Comparison of ENCODE assay signal across 7 mouse cellular contexts in genomic region chr5:25067122-25067521, GRCm38 (mm10). TPM values are rescaled to one million over a fixed set of nuclear protein-coding genes. Genes with fewer than 3 reads are reported as not detected.
A peak's percentile ranks its signal among the peaks of the same experiment; 100 is the strongest.
DNase-seq lines count a peak whose midpoint lies in the region; ATAC-seq lines count a peak whose summit lies in the region.

No protein-coding gene starts in this region.

- no peak overlapping the region for H3K4me3 ChIP-seq in liver, embryonic 12.5 days
- H3K4me3 ChIP-seq in heart, embryonic 16.5 days (ENCODE audit: low read length): no peak overlapping the region
- no peak overlapping the region for H3K4me3 ChIP-seq in limb, embryonic 10.5 days

- peak; percentile 18 for DNase-seq in liver
- peak; percentile 39 for DNase-seq in gastrocnemius, adult 18-20 months (ENCODE audit: low spot score)
- no peak for DNase-seq in limb, embryonic 10.5 days (ENCODE audit: low spot score)
- DNase-seq in B cell, adult 2 months: no peak

- no peak for ATAC-seq in liver, embryonic 12.5 days
- peak; percentile 45 for ATAC-seq in heart, embryonic 16.5 days (replicated peaks; ENCODE audit: extremely low read depth, insufficient read depth, low FRiP score)
- ATAC-seq in megakaryocyte-erythroid progenitor cell, adult 5-6 weeks (replicated peaks; ENCODE audit: low FRiP score, low TSS enrichment, poor library complexity, severe bottlenecking): no peak

- H3K9ac ChIP-seq in liver, embryonic 12.5 days: no peak overlapping the region
- H3K9ac ChIP-seq in heart, embryonic 16.5 days (ENCODE audit: low read length): peak overlapping the region; percentile 33

- no peaks in the 10 kb centered on the region for H3K36me3 ChIP-seq in liver, embryonic 12.5 days
- H3K36me3 ChIP-seq in heart, embryonic 16.5 days (ENCODE audit: control insufficient read depth, insufficient read depth): no peaks in the 10 kb centered on the region
- H3K36me3 ChIP-seq in limb, embryonic 10.5 days: no peaks in the 10 kb centered on the region

- peaks cover 14% of the 10 kb centered on the region; the same call in 1 of the 2 replicates for H3K4me1 ChIP-seq in liver, embryonic 12.5 days
- H3K4me1 ChIP-seq in heart, embryonic 16.5 days (ENCODE audit: control insufficient read depth, insufficient read depth, low read length): peaks cover 23% of the 10 kb centered on the region
- peaks cover 14% of the 10 kb centered on the region; the same call in 1 of the 2 replicates for H3K4me1 ChIP-seq in limb, embryonic 10.5 days

- H3K9me3 ChIP-seq in liver, embryonic 12.5 days (replicated peaks): no peaks in the 10 kb centered on the region
- no peaks in the 10 kb centered on the region for H3K9me3 ChIP-seq in heart, embryonic 16.5 days (replicated peaks; ENCODE audit: control insufficient read depth, low read length)
- no peaks in the 10 kb centered on the region for H3K9me3 ChIP-seq in limb, embryonic 10.5 days (replicated peaks)

- H3K27ac ChIP-seq in liver, embryonic 12.5 days: no peak overlapping the region
- H3K27ac ChIP-seq in heart, embryonic 16.5 days (ENCODE audit: low read length): peak overlapping the region; percentile 64
- peak overlapping the region; percentile 12; the same call in 1 of the 2 replicates for H3K27ac ChIP-seq in limb, embryonic 10.5 days

- H3K4me2 ChIP-seq in liver, embryonic 12.5 days: no peak overlapping the region
- no peak overlapping the region for H3K4me2 ChIP-seq in heart, embryonic 16.5 days (ENCODE audit: low read depth, low read length)

- WGBS in liver, embryonic 12.5 days (ENCODE audit: insufficient replicate concordance): 37% methylated on average over 6 of the region's 6 CpGs
- WGBS in heart, embryonic 16.5 days: 33% methylated on average over 6 of the region's 6 CpGs
- 70% methylated on average over 6 of the region's 6 CpGs for WGBS in limb, embryonic 10.5 days

- H3K27me3 ChIP-seq in liver, embryonic 12.5 days (replicated peaks): peaks cover 12% of the 10 kb centered on the region
- no peaks in the 10 kb centered on the region for H3K27me3 ChIP-seq in heart, embryonic 16.5 days (ENCODE audit: control insufficient read depth, insufficient read depth, low read length)
- no peaks in the 10 kb centered on the region for H3K27me3 ChIP-seq in limb, embryonic 10.5 days (ENCODE audit: low read depth, poor library complexity, severe bottlenecking)

RNA-seq across cellular contexts. Expression of gene Prkag2, which starts 33.3 kb away (rescaled TPM):
- polyA plus RNA-seq in liver, embryonic 12.5 days (2016; fragmentation: Nextera tagmentation; extraction: Ambion mirVana): 7.2 TPM in 2 replicates
- 1 to 10 TPM; 6.7 to 9.9 TPM for total RNA-seq in gastrocnemius, adult 18-20 months (2021)
- polyA plus RNA-seq in heart, embryonic 16.5 days (2015; fragmentation: Nextera tagmentation; extraction: Ambion mirVana): 104 and 125 TPM in 2 replicates
- polyA plus RNA-seq in limb, embryonic 10.5 days (2016; fragmentation: Nextera tagmentation; extraction: Ambion mirVana): 33.3 and 35.1 TPM in 2 replicates
- total RNA-seq in megakaryocyte-erythroid progenitor cell, adult 5-6 weeks (2014; fragmentation: Nextera tagmentation): 6.9 and 9.3 TPM in 2 replicates
- 9.1 and 13.3 TPM in 2 replicates for total RNA-seq in megakaryocyte-erythroid progenitor cell, adult 5-6 weeks (2017)

Comparison
In these comparisons a context has a peak if more than half of its experiments do, and no peak if none do; other contexts are left out.
1. DNase-seq: peak in liver (single experiment) and gastrocnemius, adult 18-20 months (single experiment); none in limb, embryonic 10.5 days (single experiment) and B cell, adult 2 months (0 of 2).